Mouse (Mus musculus): Measurements from ENCODE around the gene Scmh1. TPM values are rescaled to one million over a fixed set of nuclear protein-coding genes. Genes with fewer than 3 reads are reported as not detected.
A peak's percentile ranks its signal among the peaks of the same experiment; 100 is the strongest.

Scmh1 gene
- polyA plus RNA-seq, 1 experiment = 24.1 TPM

DNA sequence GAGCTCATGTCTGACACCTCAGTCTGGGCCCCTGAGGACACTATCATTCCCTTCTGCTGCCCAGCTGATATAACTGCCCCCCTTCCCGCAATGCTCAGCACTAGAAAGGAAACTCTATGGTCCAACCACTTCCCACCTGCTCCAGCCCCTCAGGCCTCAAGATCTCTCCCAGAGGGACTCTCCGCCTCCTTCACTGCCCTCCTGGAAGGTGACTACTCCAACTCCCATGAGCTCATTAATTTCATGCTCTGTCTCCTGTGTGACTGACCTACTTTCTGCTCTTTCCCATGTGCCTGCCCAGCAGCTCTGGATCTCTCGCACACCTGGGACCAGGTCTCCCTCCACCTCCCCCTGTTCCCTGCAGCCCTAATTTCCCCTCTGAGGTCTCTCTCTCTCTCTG lies 32.2 kb upstream of the Scmh1 start:
- Histone ChIP-seq H3K27ac (ENCODE audit: control insufficient read depth, insufficient read depth, low read depth, low read length, poor library complexity) (no peak overlapping the region), H3K4me1 (ENCODE audit: control insufficient read depth, insufficient read depth, low read length) (no peaks in the 10 kb centered on the region), H3K4me3 (replicated peaks; ENCODE audit: control insufficient read depth, low read depth, low read length) (no peak overlapping the region)
- WGBS = 72% methylated on average over 3 of the region's 3 CpGs
- TF ChIP-seq CTCF (IDR thresholded peaks at IDR 0.05; ENCODE audit: control insufficient read depth, insufficient read depth, low read length) = no peak
- TF ChIP-seq POLR2A (IDR thresholded peaks at IDR 0.05; ENCODE audit: borderline replicate concordance, control insufficient read depth, low read depth, low read length) = no peak

DNA sequence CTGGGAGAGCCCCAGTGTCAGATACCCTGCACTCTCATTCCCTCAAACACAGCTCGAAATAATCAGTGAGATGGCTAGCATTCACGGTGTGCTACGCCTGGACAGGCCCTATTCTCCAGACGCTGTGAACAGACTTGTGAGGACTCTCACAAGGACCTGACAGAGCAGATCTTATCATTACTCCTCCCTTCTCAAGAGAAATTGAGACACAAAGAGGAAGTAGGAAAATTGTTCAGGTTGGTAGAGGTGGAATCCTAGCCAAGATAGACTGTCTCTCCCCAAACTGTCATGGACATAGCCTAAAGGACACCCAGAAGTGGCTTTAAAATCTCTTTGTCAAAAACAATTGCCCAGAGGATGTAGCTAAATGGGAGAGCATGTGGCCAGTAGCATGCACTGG lies 31.3 kb upstream of the Scmh1 start:
- whole genome bisulfite sequencing = 60% methylated on average over 4 of the region's 4 CpGs
- Histone ChIP-seq H3K4me3 (replicated peaks; ENCODE audit: control insufficient read depth, low read depth, low read length) (no peak overlapping the region), H3K4me1 (ENCODE audit: control insufficient read depth, insufficient read depth, low read length) (no peaks in the 10 kb centered on the region), H3K27ac (ENCODE audit: control insufficient read depth, insufficient read depth, low read depth, low read length, poor library complexity) (no peak overlapping the region)
- TF ChIP-seq CTCF (IDR thresholded peaks at IDR 0.05; ENCODE audit: control insufficient read depth, insufficient read depth, low read length) (no peak), POLR2A (IDR thresholded peaks at IDR 0.05; ENCODE audit: borderline replicate concordance, control insufficient read depth, low read depth, low read length) (no peak)

DNA sequence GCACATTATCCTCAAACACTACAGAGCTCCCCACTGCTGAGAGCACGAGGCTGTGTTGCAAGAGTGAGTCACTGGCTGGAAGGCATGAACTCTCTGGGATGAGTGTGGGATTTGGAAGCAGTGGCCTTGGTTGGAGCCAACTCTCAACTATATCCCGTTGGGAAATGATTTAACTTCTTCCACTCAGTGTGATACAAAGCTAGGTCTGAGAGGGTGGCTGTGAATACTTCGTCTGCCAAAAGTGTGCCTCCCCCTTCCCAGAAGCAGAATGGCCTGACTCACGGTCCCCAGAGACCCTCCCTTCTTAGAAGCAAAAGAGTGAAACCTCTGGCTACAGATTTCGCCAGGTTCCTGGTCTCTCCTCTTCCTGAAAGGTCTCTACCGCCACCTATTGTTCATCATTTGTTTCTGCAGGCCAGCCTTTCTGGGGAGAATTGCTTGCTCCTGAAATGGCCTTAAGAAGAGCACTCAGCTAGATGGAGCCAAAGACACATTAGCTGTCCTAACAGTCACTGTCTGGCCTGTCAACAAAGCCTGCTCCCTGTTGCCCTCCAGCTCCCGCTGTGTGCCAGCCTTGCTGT lies 24.2 kb upstream of the Scmh1 start:
- Histone ChIP-seq H3K27ac (ENCODE audit: control insufficient read depth, insufficient read depth, low read depth, low read length, poor library complexity) (no peak overlapping the region), H3K4me1 (ENCODE audit: control insufficient read depth, insufficient read depth, low read length) (no peaks in the 10 kb centered on the region), H3K4me3 (replicated peaks; ENCODE audit: control insufficient read depth, low read depth, low read length) (no peak overlapping the region)
- 10% methylated on average over 7 of the region's 7 CpGs for WGBS
- TF ChIP-seq POLR2A (IDR thresholded peaks at IDR 0.05; ENCODE audit: borderline replicate concordance, control insufficient read depth, low read depth, low read length) = no peak
- TF ChIP-seq CTCF (IDR thresholded peaks at IDR 0.05; ENCODE audit: control insufficient read depth, insufficient read depth, low read length) = peak; percentile 31

DNA sequence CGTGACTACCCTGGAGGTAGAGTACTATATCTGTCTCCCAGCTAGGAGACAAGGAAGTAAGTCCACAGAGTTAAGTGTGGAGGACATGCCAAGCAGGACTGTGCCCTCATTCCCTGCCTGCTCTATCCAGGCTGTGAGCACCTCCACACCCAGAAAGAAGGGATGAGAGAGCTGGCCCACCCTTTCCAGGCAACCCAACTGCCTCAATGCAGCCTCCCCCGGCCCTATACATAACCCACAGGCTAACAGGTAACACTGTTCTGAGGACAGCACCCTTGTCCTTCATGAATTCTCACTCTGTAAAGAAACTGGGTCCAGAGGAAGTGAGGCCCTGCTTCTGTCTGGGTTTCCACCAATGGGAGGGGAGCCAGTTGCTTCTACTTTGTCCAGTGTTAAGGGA lies 19.6 kb upstream of the Scmh1 start:
- Histone ChIP-seq H3K4me1 (ENCODE audit: control insufficient read depth, insufficient read depth, low read length) (no peaks in the 10 kb centered on the region), H3K4me3 (replicated peaks; ENCODE audit: control insufficient read depth, low read depth, low read length) (no peak overlapping the region), H3K27ac (ENCODE audit: control insufficient read depth, insufficient read depth, low read depth, low read length, poor library complexity) (no peak overlapping the region)
- TF ChIP-seq CTCF (IDR thresholded peaks at IDR 0.05; ENCODE audit: control insufficient read depth, insufficient read depth, low read length) (no peak), POLR2A (IDR thresholded peaks at IDR 0.05; ENCODE audit: borderline replicate concordance, control insufficient read depth, low read depth, low read length) (no peak)
- 78% methylated on average over 2 of the region's 2 CpGs for whole genome bisulfite sequencing

DNA sequence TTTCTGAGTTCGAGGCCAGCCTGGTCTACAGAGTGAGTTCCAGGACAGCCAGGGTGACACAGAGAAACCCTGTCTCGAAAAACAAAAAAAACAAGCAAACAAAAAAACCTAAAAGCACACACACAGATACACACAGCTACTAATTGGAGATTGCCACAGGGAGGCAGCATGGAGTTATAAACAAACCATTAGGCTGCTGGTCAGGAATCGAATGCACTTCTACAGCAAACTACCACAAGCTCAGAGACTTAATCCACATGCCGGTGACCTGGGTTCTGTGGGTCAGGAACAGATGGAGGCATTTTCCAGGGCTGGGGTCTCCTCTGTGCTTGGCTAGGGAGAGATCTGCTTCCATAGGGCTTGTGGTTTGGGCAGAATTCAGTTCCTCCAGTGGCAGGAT lies 17.6 kb upstream of the Scmh1 start:
- H3K27ac ChIP-seq (ENCODE audit: control insufficient read depth, insufficient read depth, low read depth, low read length, poor library complexity) = no peak overlapping the region
- TF ChIP-seq CTCF (IDR thresholded peaks at IDR 0.05; ENCODE audit: control insufficient read depth, insufficient read depth, low read length) (no peak), POLR2A (IDR thresholded peaks at IDR 0.05; ENCODE audit: borderline replicate concordance, control insufficient read depth, low read depth, low read length) (no peak)
- 30% methylated on average over 4 of the region's 4 CpGs for WGBS
- no peaks in the 10 kb centered on the region for H3K4me1 ChIP-seq (ENCODE audit: control insufficient read depth, insufficient read depth, low read length)
- H3K4me3 ChIP-seq (replicated peaks; ENCODE audit: control insufficient read depth, low read depth, low read length) = no peak overlapping the region

DNA sequence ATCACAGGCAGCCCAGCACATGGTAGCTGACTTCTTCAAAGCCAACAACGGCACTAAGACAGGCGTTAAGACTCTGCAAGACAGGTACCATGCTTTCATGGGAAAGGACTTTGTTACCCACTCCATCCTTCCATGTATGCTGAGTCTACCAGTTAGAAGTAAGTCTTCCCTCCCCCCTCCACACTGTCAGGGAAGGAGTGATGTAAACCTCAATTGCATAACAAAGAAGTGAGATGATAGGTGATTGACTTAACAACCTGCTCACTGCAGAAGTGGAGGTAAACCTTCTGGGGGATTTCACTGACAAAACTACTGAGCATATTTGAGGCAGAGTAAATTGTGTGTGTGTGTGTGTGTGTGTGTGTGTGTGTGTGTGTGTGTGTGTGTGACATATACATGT lies 17.1 kb upstream of the Scmh1 start:
- Histone ChIP-seq H3K4me1 (ENCODE audit: control insufficient read depth, insufficient read depth, low read length) (no peaks in the 10 kb centered on the region), H3K4me3 (replicated peaks; ENCODE audit: control insufficient read depth, low read depth, low read length) (no peak overlapping the region), H3K27ac (ENCODE audit: control insufficient read depth, insufficient read depth, low read depth, low read length, poor library complexity) (no peak overlapping the region)
- TF ChIP-seq POLR2A (IDR thresholded peaks at IDR 0.05; ENCODE audit: borderline replicate concordance, control insufficient read depth, low read depth, low read length) = no peak
- no peak for TF ChIP-seq CTCF (IDR thresholded peaks at IDR 0.05; ENCODE audit: control insufficient read depth, insufficient read depth, low read length)
- 77% methylated on average over 2 of the region's 2 CpGs for WGBS

DNA sequence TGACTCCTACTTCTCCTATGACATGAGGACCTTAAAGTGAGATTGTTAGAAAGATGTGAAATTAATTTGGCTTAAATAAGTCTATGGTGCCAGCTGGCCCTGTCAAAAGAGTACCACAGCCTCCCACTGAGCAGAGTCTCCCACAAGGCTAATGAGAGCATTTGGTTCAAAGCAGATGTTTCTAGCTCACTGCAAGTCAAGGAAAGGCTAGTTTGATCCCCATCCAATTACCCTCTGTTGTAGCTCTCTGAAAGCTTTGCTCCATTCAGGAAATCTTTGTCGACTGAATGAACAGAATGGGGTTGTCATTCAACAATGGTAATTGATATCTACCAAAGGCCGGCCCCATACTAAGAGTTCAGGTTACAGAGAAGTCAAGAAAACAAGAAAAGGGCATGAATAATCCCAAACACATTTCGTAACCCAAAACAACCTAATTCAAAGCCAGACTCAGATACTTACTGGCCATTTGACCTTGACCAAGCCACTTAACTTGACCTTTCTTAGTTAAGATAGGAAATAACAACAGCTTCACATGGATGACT lies 16.0 kb upstream of the Scmh1 start:
- Histone ChIP-seq H3K4me3 (replicated peaks; ENCODE audit: control insufficient read depth, low read depth, low read length) (no peak overlapping the region), H3K4me1 (ENCODE audit: control insufficient read depth, insufficient read depth, low read length) (no peaks in the 10 kb centered on the region), H3K27ac (ENCODE audit: control insufficient read depth, insufficient read depth, low read depth, low read length, poor library complexity) (no peak overlapping the region)
- WGBS = 59% methylated on average over 3 of the region's 3 CpGs
- no peak for TF ChIP-seq POLR2A (IDR thresholded peaks at IDR 0.05; ENCODE audit: borderline replicate concordance, control insufficient read depth, low read depth, low read length)
- no peak for TF ChIP-seq CTCF (IDR thresholded peaks at IDR 0.05; ENCODE audit: control insufficient read depth, insufficient read depth, low read length)

DNA sequence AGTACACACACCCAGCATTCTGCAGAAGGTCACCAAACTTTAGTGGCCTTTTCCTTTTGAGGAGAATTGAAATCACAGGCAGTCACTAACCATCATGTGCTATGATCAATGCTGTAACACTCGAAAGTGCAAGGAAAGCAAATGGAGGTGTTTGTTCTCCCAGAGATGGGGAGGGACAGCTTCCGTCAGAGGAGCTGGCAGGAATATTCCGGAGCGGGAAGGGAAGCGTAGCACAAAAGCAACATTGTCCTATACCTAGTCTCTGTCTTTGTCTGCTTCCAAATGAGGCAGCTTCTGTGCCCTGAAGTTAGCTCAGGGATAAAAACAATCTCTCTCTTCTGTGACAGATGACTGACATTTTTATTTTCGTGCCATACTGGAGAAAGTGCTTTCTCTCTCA lies 15.5 kb upstream of the Scmh1 start:
- no peak overlapping the region for H3K4me3 ChIP-seq (replicated peaks; ENCODE audit: control insufficient read depth, low read depth, low read length)
- H3K4me1 ChIP-seq (ENCODE audit: control insufficient read depth, insufficient read depth, low read length) = no peaks in the 10 kb centered on the region
- 78% methylated on average over 6 of the region's 6 CpGs for WGBS
- H3K27ac ChIP-seq (ENCODE audit: control insufficient read depth, insufficient read depth, low read depth, low read length, poor library complexity) = no peak overlapping the region
- TF ChIP-seq CTCF (IDR thresholded peaks at IDR 0.05; ENCODE audit: control insufficient read depth, insufficient read depth, low read length) = no peak
- no peak for TF ChIP-seq POLR2A (IDR thresholded peaks at IDR 0.05; ENCODE audit: borderline replicate concordance, control insufficient read depth, low read depth, low read length)

DNA sequence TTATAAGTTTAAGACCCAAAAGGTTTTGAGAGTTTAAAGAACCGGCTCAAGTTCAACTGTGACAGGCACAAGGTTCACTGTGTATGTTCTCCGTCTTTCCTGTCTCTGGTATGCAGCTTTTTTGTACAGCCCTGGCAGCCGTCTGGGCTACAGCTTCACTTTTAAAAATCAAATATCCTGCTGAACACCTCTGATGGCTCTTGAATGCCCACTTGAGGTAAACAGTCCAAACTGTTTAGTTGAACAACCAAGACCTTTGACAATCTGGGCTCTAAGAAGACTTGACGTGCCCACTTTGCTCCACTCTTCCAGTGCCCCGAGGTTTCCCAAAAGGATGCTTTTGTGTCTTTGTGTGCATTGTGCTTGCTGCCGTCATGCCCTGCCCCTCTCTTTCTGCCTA lies 13.5 kb upstream of the Scmh1 start:
- no peak overlapping the region for H3K27ac ChIP-seq (ENCODE audit: control insufficient read depth, insufficient read depth, low read depth, low read length, poor library complexity)
- WGBS = 84% methylated on average over 6 of the region's 6 CpGs
- H3K4me1 ChIP-seq (ENCODE audit: control insufficient read depth, insufficient read depth, low read length) = no peaks in the 10 kb centered on the region
- TF ChIP-seq POLR2A (IDR thresholded peaks at IDR 0.05; ENCODE audit: borderline replicate concordance, control insufficient read depth, low read depth, low read length) (no peak), CTCF (IDR thresholded peaks at IDR 0.05; ENCODE audit: control insufficient read depth, insufficient read depth, low read length) (no peak)
- H3K4me3 ChIP-seq (replicated peaks; ENCODE audit: control insufficient read depth, low read depth, low read length) = no peak overlapping the region
